Mouse (Mus musculus): ENCODE data around the gene Cyp4a30b. TPM values are rescaled to one million over a fixed set of nuclear protein-coding genes. Genes with fewer than 3 reads are reported as not detected.

Cyp4a30b gene
- polyA plus RNA-seq (2017; shearing (Covaris generic)), result not detected

DNA sequence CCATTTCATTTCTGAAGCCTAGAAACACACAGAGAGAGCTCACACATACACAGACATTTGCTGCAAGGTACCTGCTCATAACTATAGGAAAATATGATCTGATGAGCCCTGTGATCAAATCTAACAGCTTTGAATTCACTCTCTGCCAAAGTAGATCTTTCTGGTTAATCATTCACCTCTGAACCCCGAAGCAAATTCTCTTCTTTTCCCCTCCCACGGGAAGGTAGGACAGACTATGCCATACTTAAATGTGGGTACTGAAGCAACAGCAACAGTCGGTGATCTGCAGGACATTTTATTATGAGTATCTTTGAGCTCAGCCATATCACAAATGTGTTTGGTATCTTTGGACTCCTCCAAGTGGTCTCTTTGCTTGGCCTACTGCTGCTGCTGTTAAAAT lies at the start of gene Cyp4a30b:
Gene Cyp4a30b, plus strand, starts transcription at position 301 of the 400 bp plus-strand sequence.

GRCm38 (mm10) chr4:115411324-115411723 lies 41.1 kb upstream of the Cyp4a30b start, which contains the start of gene Cyp4a12b:
Gene Cyp4a12b, plus strand, starts transcription at chr4:115411624.

DNA sequence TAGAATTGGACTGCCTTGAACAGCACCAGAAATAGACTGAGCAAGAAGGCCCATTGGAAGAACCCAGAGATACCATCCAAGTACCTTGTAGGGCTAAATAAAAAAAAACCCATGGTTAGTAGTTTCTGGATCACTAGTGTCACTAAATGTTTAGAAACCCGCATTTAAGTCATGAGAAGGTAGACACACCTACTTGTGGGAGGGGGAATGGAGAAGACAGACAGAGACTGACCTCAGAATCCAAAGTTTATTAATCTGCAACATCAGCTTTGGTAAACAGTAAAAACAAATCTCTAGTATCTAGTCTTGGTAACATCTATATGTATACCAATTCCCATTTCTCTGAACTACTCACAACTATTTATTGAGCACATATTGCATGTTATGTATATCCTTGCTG lies 43.6 kb downstream of the Cyp4a30b start, which contains the start of gene Cyp4a14:
Gene Cyp4a14, minus strand, starts transcription at position 142 of the 400 bp plus-strand sequence.

GRCm38 (mm10) chr4:115518000-115518399 lies 65.6 kb downstream of the Cyp4a30b start, which contains the start of gene Cyp4a10:
Gene Cyp4a10, plus strand, starts transcription at chr4:115518264.

Other genes starting within 250 kb of the Cyp4a30b start
- not detected for gene Cyp4a29, start 210.5 kb upstream of the Cyp4a30b start, polyA plus RNA-seq (2017; shearing (Covaris generic))
- gene Cyp4a12a, start 153.6 kb upstream of the Cyp4a30b start, polyA plus RNA-seq (2017; shearing (Covaris generic)), result not detected
- gene Cyp4a12b, start 41.0 kb upstream of the Cyp4a30b start, polyA plus RNA-seq (2017; shearing (Covaris generic)), result not detected
- 0.54 TPM for gene Cyp4a14, start 43.5 kb downstream of the Cyp4a30b start, polyA plus RNA-seq (2017; shearing (Covaris generic))
- gene Cyp4a10, start 65.7 kb downstream of the Cyp4a30b start, polyA plus RNA-seq (2017; shearing (Covaris generic)), result not detected
- gene Cyp4a31, start 111.0 kb downstream of the Cyp4a30b start, polyA plus RNA-seq (2017; shearing (Covaris generic)), result not detected
- gene Cyp4a32, start 148.4 kb downstream of the Cyp4a30b start, polyA plus RNA-seq (2017; shearing (Covaris generic)), result not detected
- not detected for gene Cyp4b1, start 195.1 kb downstream of the Cyp4a30b start, polyA plus RNA-seq (2017; shearing (Covaris generic))